Mouse (Mus musculus) ES-Bruce4 (cell line): Measurements from ENCODE around the gene Ddx1. TPM values are rescaled to one million over a fixed set of nuclear protein-coding genes. Genes with fewer than 3 reads are reported as not detected.

Experiments
- H3K27ac ChIP-seq: 2 replicates; pipeline ENCODE4 v1.5.1; 2012; ENCODE audit warnings: low read length, inconsistent platforms; ENCODE audit not compliant: insufficient read depth
- H3K27me3 ChIP-seq: 2 replicates; pipeline ENCODE4 v1.6.1; 2012; ENCODE audit warnings: mild to moderate bottlenecking, low read length, inconsistent platforms; ENCODE audit not compliant: control insufficient read depth, poor library complexity, insufficient read depth, severe bottlenecking
- H3K36me3 ChIP-seq: 2 replicates; pipeline ENCODE4 v1.6.1; 2012; ENCODE audit warnings: inconsistent platforms, mild to moderate bottlenecking, low read length, moderate library complexity; ENCODE audit not compliant: control insufficient read depth, poor library complexity, insufficient read depth, severe bottlenecking
- H3K4me1 ChIP-seq: one replicate; pipeline ENCODE4 v1.8.1; 2011; ENCODE audit warnings: low read length; ENCODE audit not compliant: control insufficient read depth, insufficient read depth
- H3K4me3 ChIP-seq: 2 replicates; pipeline ENCODE4 v1.5.1; 2011; ENCODE audit warnings: low read depth, mild to moderate bottlenecking, low read length
- H3K9ac ChIP-seq: 2 replicates; pipeline ENCODE4 v1.6.1; 2012; ENCODE audit warnings: low read depth, mild to moderate bottlenecking, inconsistent platforms; ENCODE audit not compliant: poor library complexity, severe bottlenecking
- H3K9me3 ChIP-seq: replicated peaks from 2 replicates; pipeline ENCODE4 v1.6.1; 2012; ENCODE audit warnings: mild to moderate bottlenecking, low read length, inconsistent platforms; ENCODE audit not compliant: control insufficient read depth, poor library complexity, insufficient read depth, severe bottlenecking
- CTCF ChIP-seq: IDR thresholded peaks from one replicate; pipeline ENCODE4 v1.8.1; 2011; ENCODE audit warnings: low read depth, low read length
- EP300 ChIP-seq: IDR thresholded peaks from 2 replicates; pipeline ENCODE4 v1.6.1; 2011; ENCODE audit warnings: low read depth, low read length; ENCODE audit not compliant: insufficient read depth
- POLR2A ChIP-seq: IDR thresholded peaks from one replicate; pipeline ENCODE4 v1.8.1; 2011; ENCODE audit warnings: low read length; ENCODE audit not compliant: insufficient read depth
- polyA plus RNA-seq: library from polyadenylated mRNA; stranded (reverse); fragments of >200 nt; gene quantifications from 2 replicates; pipeline ENCODE4 v1.2.4, GENCODE M21; 2011; ENCODE audit warnings: low read depth; ENCODE audit not compliant: missing spikeins, insufficient read depth, insufficient read length

The Ddx1 gene
- polyA plus RNA-seq, 1 experiment = 257 TPM

DNA sequence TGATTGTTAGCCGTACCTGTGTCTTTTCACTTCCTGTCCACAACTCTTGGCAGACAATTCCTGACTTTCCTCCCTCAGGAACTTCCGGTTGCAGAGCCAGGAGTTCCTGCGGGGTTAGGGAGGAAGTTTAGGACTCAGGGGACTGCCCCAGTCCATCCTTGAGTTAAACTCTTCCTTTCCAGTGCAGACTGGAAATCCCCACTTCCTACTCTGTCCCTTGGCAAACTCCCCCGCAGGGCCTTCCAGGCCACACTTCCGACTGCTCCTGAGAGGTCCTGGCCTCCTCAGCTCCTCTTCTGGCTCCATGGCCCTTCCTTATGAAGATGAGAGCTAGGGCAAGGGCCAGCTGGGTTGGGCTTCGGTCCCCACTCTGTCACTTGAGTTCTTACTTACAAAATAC lies 71.4 kb downstream of the Ddx1 start:
- H3K36me3 ChIP-seq = no peaks in the 10 kb centered on the region
- no peak overlapping the region for H3K27ac ChIP-seq
- no peak overlapping the region for H3K4me3 ChIP-seq
- no peak overlapping the region for H3K9ac ChIP-seq
- TF ChIP-seq EP300 (no peak), POLR2A (no peak), CTCF (no peak)
- no peaks in the 10 kb centered on the region for H3K27me3 ChIP-seq
- H3K9me3 ChIP-seq = no peaks in the 10 kb centered on the region
- H3K4me1 ChIP-seq = no peaks in the 10 kb centered on the region

DNA sequence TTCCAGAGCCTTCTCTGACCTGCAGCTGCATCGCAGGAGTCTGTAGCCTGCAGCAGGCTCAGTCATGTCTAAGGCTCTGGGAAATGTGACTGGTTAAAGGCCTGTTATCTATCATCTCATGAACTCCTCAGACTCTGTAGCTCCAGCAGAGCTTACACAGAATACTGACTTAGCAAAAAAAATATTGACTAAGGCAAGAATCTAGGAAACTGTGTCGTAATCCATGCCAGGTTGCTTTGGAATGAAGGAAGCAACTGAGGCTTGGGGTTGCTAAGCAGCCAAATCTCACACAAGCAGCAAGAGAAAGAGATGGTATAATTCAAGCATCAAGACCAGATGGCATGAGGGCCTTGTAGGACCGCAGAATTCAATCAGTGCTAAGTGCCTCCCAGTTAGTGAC lies 72.1 kb downstream of the Ddx1 start:
- Histone ChIP-seq H3K27me3 (no peaks in the 10 kb centered on the region), H3K36me3 (no peaks in the 10 kb centered on the region), H3K9me3 (no peaks in the 10 kb centered on the region), H3K9ac (no peak overlapping the region), H3K4me3 (no peak overlapping the region), H3K4me1 (no peaks in the 10 kb centered on the region), H3K27ac (no peak overlapping the region)
- TF ChIP-seq CTCF (no peak), EP300 (no peak), POLR2A (no peak)

GRCm38 (mm10) chr12:13176136-13176535 lies 72.9 kb downstream of the Ddx1 start:
- Histone ChIP-seq H3K4me1 (no peaks in the 10 kb centered on the region), H3K36me3 (no peaks in the 10 kb centered on the region), H3K4me3 (no peak overlapping the region), H3K27ac (no peak overlapping the region), H3K9me3 (no peaks in the 10 kb centered on the region), H3K9ac (no peak overlapping the region), H3K27me3 (no peaks in the 10 kb centered on the region)
- no peak for TF ChIP-seq CTCF
- TF ChIP-seq EP300 = no peak
- TF ChIP-seq POLR2A = no peak

- no peaks in the 10 kb centered on the region for H3K9me3 ChIP-seq
- no peaks in the 10 kb centered on the region for H3K4me1 ChIP-seq
- no peaks in the 10 kb centered on the region for H3K27me3 ChIP-seq
- H3K9ac ChIP-seq = no peak overlapping the region
- no peaks in the 10 kb centered on the region for H3K36me3 ChIP-seq
- no peak overlapping the region for H3K27ac ChIP-seq
- H3K4me3 ChIP-seq = no peak overlapping the region
- TF ChIP-seq CTCF (no peak), EP300 (no peak), POLR2A (no peak)
These were observed 75.0 kb downstream of the Ddx1 start for GRCm38 (mm10) chr12:13174022-13174421.

- Histone ChIP-seq H3K4me1 (no peaks in the 10 kb centered on the region), H3K36me3 (no peaks in the 10 kb centered on the region), H3K4me3 (no peak overlapping the region), H3K9me3 (peaks cover 7% of the 10 kb centered on the region; the same call in 1 of the 2 replicates), H3K9ac (no peak overlapping the region), H3K27ac (no peak overlapping the region), H3K27me3 (no peaks in the 10 kb centered on the region)
- TF ChIP-seq CTCF = no peak
- TF ChIP-seq EP300 = no peak
- TF ChIP-seq POLR2A = no peak
These were observed 80.9 kb downstream of the Ddx1 start for GRCm38 (mm10) chr12:13168073-13168472.

GRCm38 (mm10) chr12:13167116-13167515 lies 81.9 kb downstream of the Ddx1 start:
- no peak overlapping the region for H3K9ac ChIP-seq
- H3K27ac ChIP-seq = no peak overlapping the region
- H3K27me3 ChIP-seq = no peaks in the 10 kb centered on the region
- H3K36me3 ChIP-seq = no peaks in the 10 kb centered on the region
- H3K4me1 ChIP-seq = no peaks in the 10 kb centered on the region
- peaks cover 7% of the 10 kb centered on the region; the same call in 1 of the 2 replicates for H3K9me3 ChIP-seq
- no peak for TF ChIP-seq CTCF
- no peak for TF ChIP-seq POLR2A
- TF ChIP-seq EP300 = no peak
- no peak overlapping the region for H3K4me3 ChIP-seq

Other genes with a start within 250 kb of the Ddx1 start
- gene Nbas, start 19.9 kb upstream of the Ddx1 start, polyA plus RNA-seq = 10.5 TPM in 2 replicates